Mouse (Mus musculus): ENCODE data around the gene Shh. TPM values are rescaled to one million over a fixed set of nuclear protein-coding genes. Genes with fewer than 3 reads are reported as not detected.

Gene Shh
- polyA plus RNA-seq, 1 experiment, result 0.69 TPM

DNA sequence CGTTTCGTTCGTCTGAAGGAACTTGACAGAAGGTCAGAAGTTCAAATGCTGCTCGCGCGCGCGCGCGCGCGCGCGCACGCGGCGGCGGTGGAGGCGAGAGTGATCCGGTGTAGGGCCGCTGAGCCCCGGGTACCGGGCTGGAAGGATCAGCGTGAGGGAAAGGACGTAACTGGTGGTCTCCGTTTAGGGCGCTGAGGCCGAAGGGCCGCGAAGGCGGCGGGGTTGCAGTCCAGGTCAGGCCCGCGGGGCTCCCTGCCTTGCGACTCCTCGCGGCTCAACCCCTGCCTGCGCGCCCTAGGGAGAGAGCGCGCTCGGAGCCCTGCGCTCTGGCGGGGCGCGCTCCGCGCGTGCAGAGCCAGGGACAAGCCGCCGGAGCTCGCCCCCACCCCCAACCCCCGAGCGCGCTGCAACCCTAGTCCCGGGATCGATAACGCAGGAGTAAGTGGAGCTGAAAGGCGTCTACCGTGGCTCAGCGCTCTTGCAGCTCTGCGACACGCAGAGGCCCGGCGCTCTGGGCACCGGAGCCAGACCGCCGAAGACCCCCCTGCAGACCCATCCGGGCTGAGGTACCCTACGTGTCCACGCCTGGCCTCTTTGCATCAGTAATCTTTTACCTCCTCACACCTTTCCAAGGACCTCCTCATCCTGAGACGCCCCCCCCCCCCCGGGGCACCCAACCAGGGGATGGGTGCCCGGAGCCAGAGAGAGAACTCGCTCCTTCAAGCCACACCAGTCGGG is 2.5 kb downstream of the Shh start:
- H3K27ac ChIP-seq (ENCODE audit: insufficient read depth, low read depth, low read length), result peak overlapping the region; percentile 75
- peak; percentile 36 for DNase-seq
- no peaks in the 10 kb centered on the region for H3K36me3 ChIP-seq (ENCODE audit: control insufficient read depth, insufficient read depth, low read length)
- WGBS, result under 1% methylated on average over 76 of the region's 76 CpGs
- H3K4me3 ChIP-seq (ENCODE audit: insufficient read depth, low read depth, low read length), result peak overlapping the region; percentile 68
- H3K4me1 ChIP-seq (ENCODE audit: control insufficient read depth, insufficient read depth, low read length), result 0 out of 2 replicates have a peak, but pooled peaks cover 4% of the 10 kb centered on the region
- TF ChIP-seq CTCF (conservative IDR thresholded peaks at IDR 0.05; ENCODE audit: insufficient read depth, insufficient read length, low read depth, low read length), result no peak
- TF ChIP-seq POLR2A (IDR thresholded peaks at IDR 0.05; ENCODE audit: low read depth, low read length), result no peak
- no peaks in the 10 kb centered on the region for H3K27me3 ChIP-seq (replicated peaks; ENCODE audit: control insufficient read depth, insufficient read depth, low read length)

DNA sequence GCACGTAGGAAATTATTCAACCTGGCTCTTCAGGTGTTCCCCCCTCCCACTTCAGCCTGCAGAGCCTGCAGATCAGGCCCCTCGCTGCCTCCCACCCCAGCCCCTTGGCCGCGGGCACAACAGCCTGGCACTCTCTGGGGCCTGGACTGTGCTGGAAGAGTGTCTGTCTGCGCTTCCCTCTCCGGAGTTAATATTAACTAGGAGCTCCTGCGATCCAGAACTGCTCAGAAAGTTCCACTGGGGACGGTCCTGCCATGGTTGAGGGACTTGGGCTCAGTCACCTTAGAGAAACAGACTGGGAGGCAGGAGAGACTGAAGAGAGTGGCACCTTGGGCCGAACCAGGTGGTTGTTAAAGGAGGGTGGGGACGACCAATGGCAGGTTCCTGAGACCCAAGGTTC is 3.4 kb downstream of the Shh start:
- Histone ChIP-seq H3K27ac (ENCODE audit: insufficient read depth, low read depth, low read length) (peak overlapping the region; percentile 75; the same call in 1 of the 2 replicates), H3K27me3 (replicated peaks; ENCODE audit: control insufficient read depth, insufficient read depth, low read length) (no peaks in the 10 kb centered on the region; the same call in 1 of the 2 replicates)

DNA sequence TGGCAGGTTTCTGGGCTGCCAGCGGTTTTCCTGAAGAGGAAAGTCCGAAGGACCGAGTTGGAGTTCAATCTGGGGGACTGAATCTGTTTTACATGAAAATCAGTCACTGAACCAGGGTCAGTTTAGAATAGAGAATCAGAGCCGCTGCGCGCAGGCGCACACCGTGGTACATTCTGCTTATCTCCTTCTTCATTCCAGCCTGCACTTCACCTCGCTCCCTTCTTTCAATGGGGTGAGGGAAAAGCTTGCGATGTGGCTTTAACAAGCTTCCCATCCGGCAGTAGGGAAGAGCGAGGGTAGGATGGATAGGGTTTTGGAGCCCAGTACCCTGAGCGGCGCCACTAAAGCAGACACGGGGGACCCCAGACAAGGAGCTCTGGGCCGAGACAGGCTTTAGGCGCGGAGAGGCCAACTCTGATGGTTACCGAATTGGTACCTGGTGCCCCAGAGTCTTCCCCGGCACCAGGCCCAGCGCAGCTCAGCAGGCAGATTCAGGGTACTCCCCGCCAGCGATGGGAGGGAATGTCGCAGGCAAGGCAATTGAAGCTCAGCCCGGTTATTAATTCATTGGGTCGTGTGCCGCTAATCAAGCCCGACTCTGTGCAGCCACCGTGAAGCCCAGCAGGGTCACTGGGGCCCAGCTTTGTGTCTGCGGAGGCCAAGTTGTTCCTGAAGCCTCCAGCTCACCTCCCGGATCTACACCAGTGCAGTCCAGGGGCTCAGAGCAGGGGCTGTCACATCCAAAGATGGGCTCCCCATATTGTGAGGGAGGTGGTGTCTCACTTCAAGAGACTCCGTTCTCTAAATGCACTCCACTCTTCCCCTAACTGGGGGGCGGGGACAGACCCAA is 4.1 kb downstream of the Shh start:
- H3K27ac ChIP-seq (ENCODE audit: insufficient read depth, low read depth, low read length), result 0 out of 2 replicates have a peak overlapping the region, but pooled peaks have one; percentile 4
- 18% methylated on average over 33 of the region's 33 CpGs for WGBS
- DNase-seq, result peak; percentile 54
- no peak overlapping the region for H3K4me3 ChIP-seq (ENCODE audit: insufficient read depth, low read depth, low read length)
- H3K4me1 ChIP-seq (ENCODE audit: control insufficient read depth, insufficient read depth, low read length), result 0 out of 2 replicates have a peak, but pooled peaks cover 4% of the 10 kb centered on the region
- TF ChIP-seq CTCF (conservative IDR thresholded peaks at IDR 0.05; ENCODE audit: insufficient read depth, insufficient read length, low read depth, low read length), result no peak
- TF ChIP-seq POLR2A (IDR thresholded peaks at IDR 0.05; ENCODE audit: low read depth, low read length), result no peak
- H3K27me3 ChIP-seq (replicated peaks; ENCODE audit: control insufficient read depth, insufficient read depth, low read length), result no peaks in the 10 kb centered on the region; the same call in 1 of the 2 replicates
- H3K36me3 ChIP-seq (ENCODE audit: control insufficient read depth, insufficient read depth, low read length), result no peaks in the 10 kb centered on the region

More for the DNA sequence above, 3.4 kb downstream of the Shh start:
- H3K36me3 ChIP-seq (ENCODE audit: control insufficient read depth, insufficient read depth, low read length), result no peaks in the 10 kb centered on the region
- no peak overlapping the region for H3K4me3 ChIP-seq (ENCODE audit: insufficient read depth, low read depth, low read length)
- peak; percentile 90 for DNase-seq
- WGBS, result under 1% methylated on average over 10 of the region's 10 CpGs
- no peak for TF ChIP-seq POLR2A (IDR thresholded peaks at IDR 0.05; ENCODE audit: low read depth, low read length)
- no peak for TF ChIP-seq CTCF (conservative IDR thresholded peaks at IDR 0.05; ENCODE audit: insufficient read depth, insufficient read length, low read depth, low read length)
- H3K4me1 ChIP-seq (ENCODE audit: control insufficient read depth, insufficient read depth, low read length), result 0 out of 2 replicates have a peak, but pooled peaks cover 4% of the 10 kb centered on the region

DNA sequence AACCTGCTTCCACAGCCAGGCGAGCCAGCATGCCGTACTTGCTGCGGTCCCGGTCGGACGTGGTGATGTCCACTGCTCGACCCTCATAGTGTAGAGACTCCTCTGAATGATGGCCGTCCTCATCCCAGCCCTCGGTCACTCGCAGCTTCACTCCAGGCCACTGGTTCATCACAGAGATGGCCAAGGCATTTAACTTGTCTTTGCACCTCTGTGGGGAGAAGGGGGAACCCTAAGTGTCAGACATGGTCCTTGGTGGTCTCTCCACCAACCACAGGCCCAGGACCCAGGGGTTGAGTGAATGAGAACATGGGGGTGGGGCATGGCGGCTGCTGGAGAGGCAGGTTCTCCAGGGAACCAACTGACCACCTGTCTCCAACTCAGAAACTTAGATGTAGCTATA is 5.7 kb downstream of the Shh start:
- no peak for DNase-seq
- TF ChIP-seq CTCF (conservative IDR thresholded peaks at IDR 0.05; ENCODE audit: insufficient read depth, insufficient read length, low read depth, low read length), result no peak
- no peak for TF ChIP-seq POLR2A (IDR thresholded peaks at IDR 0.05; ENCODE audit: low read depth, low read length)
- 0 out of 2 replicates have a peak, but pooled peaks cover 4% of the 10 kb centered on the region for H3K4me1 ChIP-seq (ENCODE audit: control insufficient read depth, insufficient read depth, low read length)
- peaks cover 1% of the 10 kb centered on the region; the same call in 1 of the 2 replicates for H3K27me3 ChIP-seq (replicated peaks; ENCODE audit: control insufficient read depth, insufficient read depth, low read length)
- no peaks in the 10 kb centered on the region for H3K36me3 ChIP-seq (ENCODE audit: control insufficient read depth, insufficient read depth, low read length)
- H3K27ac ChIP-seq (ENCODE audit: insufficient read depth, low read depth, low read length), result no peak overlapping the region
- 58% methylated on average over 11 of the region's 11 CpGs for WGBS
- H3K4me3 ChIP-seq (ENCODE audit: insufficient read depth, low read depth, low read length), result no peak overlapping the region

DNA sequence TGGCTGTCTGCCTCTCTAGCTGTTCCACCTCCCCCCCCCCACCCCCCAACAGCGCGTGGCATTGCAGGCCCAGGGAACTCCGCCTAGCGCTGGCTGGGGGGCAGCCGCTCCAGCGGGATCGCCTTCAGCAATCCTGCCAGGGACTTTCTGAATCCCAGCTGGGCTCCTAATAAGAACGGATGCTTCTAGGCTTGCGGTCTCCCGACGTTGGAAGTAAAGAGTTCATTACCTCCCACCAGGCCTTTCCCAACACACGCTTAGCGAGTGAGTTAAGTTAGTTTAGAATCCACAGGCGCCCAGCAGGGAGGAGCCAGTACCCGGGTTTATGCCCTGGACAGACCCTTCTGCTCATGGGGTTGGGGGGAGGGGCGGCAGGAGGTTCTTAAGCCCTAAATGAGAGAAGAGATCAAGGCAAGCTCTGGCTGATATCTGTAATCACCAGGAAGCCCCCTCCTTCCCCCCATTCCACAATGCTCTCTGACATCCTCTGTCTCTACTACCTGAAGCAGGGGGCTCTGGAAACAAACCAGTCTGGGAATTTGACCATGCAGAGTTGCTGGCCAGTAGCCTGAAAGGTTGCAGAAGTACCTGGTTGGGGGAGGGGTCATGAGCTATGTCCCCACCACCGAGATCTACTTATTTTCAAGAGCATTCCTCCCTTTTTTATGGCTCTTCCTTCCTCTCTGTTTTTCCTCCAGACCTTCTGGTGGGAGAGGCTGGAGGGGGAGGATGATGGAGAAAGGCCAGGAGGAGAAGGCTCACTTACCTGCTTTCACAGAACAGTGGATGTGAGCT is 6.3 kb downstream of the Shh start:
- DNase-seq, result no peak
- 0 out of 2 replicates have a peak, but pooled peaks cover 4% of the 10 kb centered on the region for H3K4me1 ChIP-seq (ENCODE audit: control insufficient read depth, insufficient read depth, low read length)
- H3K27me3 ChIP-seq (replicated peaks; ENCODE audit: control insufficient read depth, insufficient read depth, low read length), result peaks cover 1% of the 10 kb centered on the region; the same call in 1 of the 2 replicates
- H3K4me3 ChIP-seq (ENCODE audit: insufficient read depth, low read depth, low read length), result no peak overlapping the region
- no peak overlapping the region for H3K27ac ChIP-seq (ENCODE audit: insufficient read depth, low read depth, low read length)
- TF ChIP-seq POLR2A (IDR thresholded peaks at IDR 0.05; ENCODE audit: low read depth, low read length) (no peak), CTCF (conservative IDR thresholded peaks at IDR 0.05; ENCODE audit: insufficient read depth, insufficient read length, low read depth, low read length) (no peak)
- no peaks in the 10 kb centered on the region for H3K36me3 ChIP-seq (ENCODE audit: control insufficient read depth, insufficient read depth, low read length)
- WGBS, result 20% methylated on average over 17 of the region's 17 CpGs

DNA sequence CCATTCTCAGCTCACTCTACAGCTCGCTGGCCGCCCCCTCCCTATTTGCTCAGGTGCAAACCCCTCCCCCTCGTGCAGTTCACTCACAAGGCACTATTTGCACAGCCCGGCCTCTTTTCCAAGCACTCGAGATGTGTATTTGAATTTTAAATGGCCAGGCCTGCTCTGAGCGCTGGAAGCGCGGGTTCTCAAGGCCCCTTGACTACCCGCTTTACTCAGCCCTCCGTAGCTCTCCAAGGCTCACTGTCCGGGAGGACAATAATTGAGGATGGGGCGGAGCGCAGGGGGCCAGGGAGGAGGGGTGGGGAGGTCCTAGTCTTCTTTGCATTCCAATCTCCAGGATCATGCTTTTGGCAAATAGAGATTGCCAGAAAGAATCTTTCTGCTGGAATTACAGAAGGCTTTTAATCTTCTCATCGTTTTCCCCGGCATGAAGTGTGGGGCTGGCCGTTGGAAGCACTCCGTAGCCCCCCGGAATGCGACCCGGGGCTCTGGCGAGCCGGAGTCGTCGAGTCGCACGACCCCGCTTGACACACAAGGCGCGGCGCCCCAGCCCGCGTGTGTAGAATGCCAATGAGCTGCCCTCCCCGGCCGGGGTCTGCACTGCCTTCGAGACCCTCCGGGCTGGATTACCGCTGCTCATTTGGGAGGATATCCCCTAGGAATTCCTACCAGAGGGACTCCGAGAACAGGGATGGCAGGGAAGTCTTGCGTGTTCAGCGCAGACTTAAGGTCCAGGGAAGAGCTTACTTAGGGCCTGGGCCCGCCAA is 7.4 kb downstream of the Shh start:
- no peak for TF ChIP-seq CTCF (conservative IDR thresholded peaks at IDR 0.05; ENCODE audit: insufficient read depth, insufficient read length, low read depth, low read length)
- TF ChIP-seq POLR2A (IDR thresholded peaks at IDR 0.05; ENCODE audit: low read depth, low read length), result no peak
- H3K4me3 ChIP-seq (ENCODE audit: insufficient read depth, low read depth, low read length), result no peak overlapping the region
- H3K27me3 ChIP-seq (replicated peaks; ENCODE audit: control insufficient read depth, insufficient read depth, low read length), result peaks cover 1% of the 10 kb centered on the region; the same call in 1 of the 2 replicates
- H3K36me3 ChIP-seq (ENCODE audit: control insufficient read depth, insufficient read depth, low read length), result no peaks in the 10 kb centered on the region
- WGBS, result 13% methylated on average over 41 of the region's 41 CpGs
- H3K27ac ChIP-seq (ENCODE audit: insufficient read depth, low read depth, low read length), result no peak overlapping the region
- 0 out of 2 replicates have a peak, but pooled peaks cover 4% of the 10 kb centered on the region for H3K4me1 ChIP-seq (ENCODE audit: control insufficient read depth, insufficient read depth, low read length)
- DNase-seq, result no peak

Measured in kidney, adult 2 months (tissue).